Mouse (Mus musculus) heart, postnatal 36 days (tissue): ENCODE data around the gene Cnbp. TPM values are rescaled to one million over a fixed set of nuclear protein-coding genes. Genes with fewer than 3 reads are reported as not detected.

Source experiments
- DNase-seq, 2 experiments: peaks; one replicate each; pipeline ENCODE4 v3.0.0; 2021 to 2022
- intact Hi-C: fragments of 180-260 bp; cut with DNase I; formaldehyde crosslinking; loops from one replicate; pipeline ENCODE4 v1.15.1; 2025
- total RNA-seq, 2 experiments: library from RNA; stranded (reverse); gene quantifications; 2 replicates each; pipeline ENCODE4 v1.2.3; 2021

The Cnbp gene
- total RNA-seq, 2 experiments from 2014 or later, result 303 to 349 TPM

GRCm38 (mm10) chr6:87851871-87852270, 965 bp upstream of the Cnbp start:
- no peak for DNase-seq
- intact Hi-C loops, result loop anchor here (2.0 kb wide), 2 partner anchors 35 to 41 kb away; partner anchors contain the start of gene Copg1

- intact Hi-C loops, result loop anchor here (1.0 to 2.0 kb wide), 3 partner anchors 11 to 40 kb away; partner anchors contain the start of gene Copg1
- peak in 1 of 2 experiments; percentile 66 for DNase-seq
These were observed 579 bp downstream of the Cnbp start for GRCm38 (mm10) chr6:87850155-87850899.

GRCm38 (mm10) chr6:87849780-87850154, 1.1 kb downstream of the Cnbp start:
- intact Hi-C loops, result loop anchor here (1.0 to 2.0 kb wide), 3 partner anchors 10 to 39 kb away; partner anchors contain the start of gene Copg1
- no peak for DNase-seq

- intact Hi-C loops, result no loop called here
- no peak for DNase-seq
These were observed 4.1 kb downstream of the Cnbp start for GRCm38 (mm10) chr6:87846813-87847212.

- intact Hi-C loops, result no loop called here
- no peak for DNase-seq
These were observed 5.7 kb downstream of the Cnbp start for GRCm38 (mm10) chr6:87845031-87845695.

GRCm38 (mm10) chr6:87842254-87842653, 8.7 kb downstream of the Cnbp start:
- intact Hi-C loops, result no loop called here

GRCm38 (mm10) chr6:87841635-87842034, 9.3 kb downstream of the Cnbp start:
- DNase-seq, result no peak
- intact Hi-C loops, result no loop called here

More at GRCm38 (mm10) chr6:87842254-87842653, 8.7 kb downstream of the Cnbp start:
- no peak for DNase-seq

- intact Hi-C loops, result loop anchor here (1.0 to 5.0 kb wide), 3 partner anchors 10 to 78 kb away; partner anchors contain the start of gene Copg1
- DNase-seq, result no peak
These were observed 11.0 kb downstream of the Cnbp start for GRCm38 (mm10) chr6:87839797-87840341.

- peak; percentile 90 to 92 for DNase-seq
- intact Hi-C loops, result loop anchor here (1.0 to 5.0 kb wide), 4 partner anchors 12 to 76 kb away; partner anchors contain the start of gene Copg1
These were observed 12.2 kb downstream of the Cnbp start, which contains the start of gene Isy1 for GRCm38 (mm10) chr6:87838551-87839197. Gene Isy1, minus strand, starts transcription at chr6:87838798.

- no peak for DNase-seq
- intact Hi-C loops, result loop anchor here (5.0 kb wide), 1 partner anchor 73 kb away; no protein-coding TSS in a partner anchor
These were observed 15.2 kb downstream of the Cnbp start, which contains the start of gene Gm45140 for GRCm38 (mm10) chr6:87835695-87836094. Gene Gm45140, minus strand, starts transcription at chr6:87835795.

GRCm38 (mm10) chr6:87820366-87820765, 30.5 kb downstream of the Cnbp start:
- no peak for DNase-seq
- intact Hi-C loops, result no loop called here

- no peak for DNase-seq
- intact Hi-C loops, result loop anchor here (5.0 kb wide), 1 partner anchor 142 kb away; the partner anchor contains the start of gene Aplf
These were observed 36.4 kb downstream of the Cnbp start for GRCm38 (mm10) chr6:87814486-87814885.

- intact Hi-C loops, result loop anchor here (5.0 kb wide), 1 partner anchor 140 kb away; the partner anchor contains the start of gene Aplf
- DNase-seq, result no peak
These were observed 38.2 kb downstream of the Cnbp start for GRCm38 (mm10) chr6:87812656-87813055.

GRCm38 (mm10) chr6:87811675-87812338, 39.1 kb downstream of the Cnbp start, which contains the start of gene Rab43:
Gene Rab43, minus strand, starts transcription at chr6:87812164.
- DNase-seq, result peak; percentile 96
- intact Hi-C loops, result loop anchor here (1.0 to 5.0 kb wide), 3 partner anchors 26 to 140 kb away; partner anchors contain the start of genes Aplf, Cnbp and Isy1

- peak; percentile 73 to 77 for DNase-seq
- intact Hi-C loops, result loop anchor here (1.0 to 5.0 kb wide), 3 partner anchors 27 to 139 kb away; partner anchors contain the start of genes Aplf, Cnbp and Isy1
These were observed 39.9 kb downstream of the Cnbp start for GRCm38 (mm10) chr6:87810713-87811669.

- intact Hi-C loops, result loop anchor here (2.0 to 5.0 kb wide), 2 partner anchors 40 to 138 kb away; partner anchors contain the start of genes Aplf and Cnbp
- DNase-seq, result no peak
These were observed 40.6 kb downstream of the Cnbp start for GRCm38 (mm10) chr6:87810311-87810710.

- intact Hi-C loops, result loop anchor here (2.0 to 5.0 kb wide), 2 partner anchors 41 to 137 kb away; partner anchors contain the start of genes Aplf and Cnbp
- DNase-seq, result no peak
These were observed 41.2 kb downstream of the Cnbp start for GRCm38 (mm10) chr6:87809651-87810161.

- DNase-seq, result no peak
- intact Hi-C loops, result no loop called here
These were observed 41.8 kb downstream of the Cnbp start for GRCm38 (mm10) chr6:87809144-87809543.
